Mouse (Mus musculus) stomach, embryonic 15.5 days (tissue): ENCODE data around the gene Myzap. TPM values are rescaled to one million over a fixed set of nuclear protein-coding genes. Genes with fewer than 3 reads are reported as not detected.
A peak's percentile ranks its signal among the peaks of the same experiment; 100 is the strongest.

Source experiments
- ATAC-seq: fragments of 200-750 bp; cut with Nextera tagmentation; 2 replicates; pipeline ENCODE4 v1.8.0; 2017; ENCODE audit warnings: low read depth, moderate number of reproducible peaks, moderate TSS enrichment; ENCODE audit not compliant: insufficient read depth, low FRiP score
- H3K27ac ChIP-seq: fragments of 300-500 bp; sonication (generic); 2 replicates; pipeline ENCODE4 v1.5.1; 2015; ENCODE audit warnings: mild to moderate bottlenecking, inconsistent platforms
- H3K27me3 ChIP-seq: fragments of 300-500 bp; sonication (generic); replicated peaks from 2 replicates; pipeline ENCODE4 v1.6.1; 2015; ENCODE audit warnings: inconsistent platforms
- H3K36me3 ChIP-seq: fragments of 300-500 bp; sonication (generic); 2 replicates; pipeline ENCODE4 v1.6.1; 2015; ENCODE audit warnings: inconsistent platforms
- H3K4me1 ChIP-seq: fragments of 300-500 bp; sonication (generic); 2 replicates; pipeline ENCODE4 v1.6.1; 2015; ENCODE audit warnings: inconsistent platforms
- H3K4me2 ChIP-seq: fragments of 300-500 bp; sonication (generic); 2 replicates; pipeline ENCODE4 v1.6.1; 2015; ENCODE audit warnings: mild to moderate bottlenecking, inconsistent platforms
- H3K4me3 ChIP-seq: fragments of 300-500 bp; sonication (generic); replicated peaks from 2 replicates; pipeline ENCODE4 v1.5.1; 2015; ENCODE audit warnings: inconsistent platforms
- H3K9ac ChIP-seq: fragments of 300-500 bp; sonication (generic); 2 replicates; pipeline ENCODE4 v1.6.1; 2015; ENCODE audit warnings: inconsistent platforms
- H3K9me3 ChIP-seq: fragments of 300-500 bp; sonication (generic); 2 replicates; pipeline ENCODE4 v1.6.1; 2016; ENCODE audit warnings: inconsistent platforms
- WGBS: fragments of 180-500 bp; shearing (Covaris S2); methylation state at CpG from one replicate; pipeline ENCODE4 v1.1.7; 2015; 5-methylcytosine and 5-hydroxymethylcytosine counted together
- polyA plus RNA-seq: library from polyadenylated mRNA; unstranded; fragments of >200 nt; fragmentation: Nextera tagmentation; extraction: Ambion mirVana; gene quantifications from 2 replicates; pipeline ENCODE4 v1.2.1, GENCODE M21; 2015

The Myzap gene
- polyA plus RNA-seq, 1 experiment from 2014 or later: 11.6 TPM

- Histone ChIP-seq H3K27ac (no peak overlapping the region), H3K4me1 (peaks cover 5% of the 10 kb centered on the region), H3K4me2 (no peak overlapping the region), H3K36me3 (no peaks in the 10 kb centered on the region), H3K4me3 (no peak overlapping the region), H3K27me3 (no peaks in the 10 kb centered on the region), H3K9me3 (no peaks in the 10 kb centered on the region), H3K9ac (no peak overlapping the region)
- no peak for ATAC-seq
- 63% methylated on average over 7 of the region's 7 CpGs for WGBS
Measured at GRCm38 (mm10) chr9:71570170-71570569, 22.0 kb downstream of the Myzap start.

GRCm38 (mm10) chr9:71568323-71568942 lies 23.7 kb downstream of the Myzap start:
- ATAC-seq: no peak
- WGBS: 37% methylated on average over 5 of the region's 5 CpGs
- Histone ChIP-seq H3K27me3 (no peaks in the 10 kb centered on the region), H3K4me1 (peaks cover 5% of the 10 kb centered on the region), H3K36me3 (no peaks in the 10 kb centered on the region), H3K4me2 (no peak overlapping the region), H3K9me3 (no peaks in the 10 kb centered on the region), H3K27ac (peak overlapping the region; percentile 18; the same call in 1 of the 2 replicates), H3K4me3 (no peak overlapping the region), H3K9ac (no peak overlapping the region)

GRCm38 (mm10) chr9:71567391-71567790 lies 24.8 kb downstream of the Myzap start:
- H3K4me2 ChIP-seq: no peak overlapping the region
- H3K4me1 ChIP-seq: peaks cover 5% of the 10 kb centered on the region
- H3K9ac ChIP-seq: no peak overlapping the region
- no peak for ATAC-seq
- no peaks in the 10 kb centered on the region for H3K36me3 ChIP-seq
- H3K4me3 ChIP-seq: no peak overlapping the region
- H3K27me3 ChIP-seq: no peaks in the 10 kb centered on the region
- peak overlapping the region; percentile 18; the same call in 1 of the 2 replicates for H3K27ac ChIP-seq
- no peaks in the 10 kb centered on the region for H3K9me3 ChIP-seq
- WGBS: 55% methylated on average over 3 of the region's 3 CpGs

GRCm38 (mm10) chr9:71566763-71567162 lies 25.4 kb downstream of the Myzap start:
- WGBS: 36% methylated on average over 4 of the region's 4 CpGs

GRCm38 (mm10) chr9:71557737-71558136 lies 34.4 kb downstream of the Myzap start:
- Histone ChIP-seq H3K4me1 (0 out of 2 replicates have a peak, but pooled peaks cover 3% of the 10 kb centered on the region), H3K4me2 (no peak overlapping the region), H3K4me3 (no peak overlapping the region), H3K9me3 (no peaks in the 10 kb centered on the region), H3K27ac (no peak overlapping the region), H3K27me3 (no peaks in the 10 kb centered on the region), H3K36me3 (no peaks in the 10 kb centered on the region), H3K9ac (no peak overlapping the region)
- 38% methylated on average over 2 of the region's 2 CpGs for WGBS
- ATAC-seq: no peak

More at GRCm38 (mm10) chr9:71566763-71567162, 25.4 kb downstream of the Myzap start:
- no peak for ATAC-seq
- Histone ChIP-seq H3K4me2 (no peak overlapping the region), H3K9me3 (no peaks in the 10 kb centered on the region), H3K27me3 (no peaks in the 10 kb centered on the region), H3K27ac (no peak overlapping the region), H3K9ac (no peak overlapping the region), H3K4me3 (no peak overlapping the region), H3K36me3 (no peaks in the 10 kb centered on the region), H3K4me1 (peaks cover 5% of the 10 kb centered on the region)

GRCm38 (mm10) chr9:71554001-71554400 lies 38.2 kb downstream of the Myzap start:
- H3K27ac ChIP-seq: no peak overlapping the region
- H3K27me3 ChIP-seq: no peaks in the 10 kb centered on the region
- no peaks in the 10 kb centered on the region for H3K36me3 ChIP-seq
- WGBS: 100% methylated on average over 3 of the region's 3 CpGs
- 0 out of 2 replicates have a peak, but pooled peaks cover 3% of the 10 kb centered on the region for H3K4me1 ChIP-seq
- no peak overlapping the region for H3K4me2 ChIP-seq
- no peak for ATAC-seq
- H3K4me3 ChIP-seq: no peak overlapping the region
- no peaks in the 10 kb centered on the region for H3K9me3 ChIP-seq
- no peak overlapping the region for H3K9ac ChIP-seq

GRCm38 (mm10) chr9:71550176-71550575 lies 42.0 kb downstream of the Myzap start:
- H3K4me3 ChIP-seq: no peak overlapping the region
- H3K27ac ChIP-seq: no peak overlapping the region
- no peak overlapping the region for H3K4me2 ChIP-seq
- 88% methylated on average over 8 of the region's 8 CpGs for WGBS
- no peaks in the 10 kb centered on the region for H3K9me3 ChIP-seq
- H3K36me3 ChIP-seq: no peaks in the 10 kb centered on the region
- no peak overlapping the region for H3K9ac ChIP-seq
- no peaks in the 10 kb centered on the region for H3K4me1 ChIP-seq
- no peaks in the 10 kb centered on the region for H3K27me3 ChIP-seq
- ATAC-seq: no peak

GRCm38 (mm10) chr9:71547704-71548275 lies 44.4 kb downstream of the Myzap start:
- ATAC-seq: no peak
- H3K27ac ChIP-seq: no peak overlapping the region
- H3K9ac ChIP-seq: no peak overlapping the region
- H3K4me2 ChIP-seq: no peak overlapping the region
- no peak overlapping the region for H3K4me3 ChIP-seq
- H3K9me3 ChIP-seq: no peaks in the 10 kb centered on the region
- H3K27me3 ChIP-seq: no peaks in the 10 kb centered on the region
- 75% methylated on average over 10 of the region's 10 CpGs for WGBS
- no peaks in the 10 kb centered on the region for H3K36me3 ChIP-seq
- H3K4me1 ChIP-seq: 0 out of 2 replicates have a peak, but pooled peaks cover 4% of the 10 kb centered on the region

- ATAC-seq: no peak
- Histone ChIP-seq H3K9ac (no peak overlapping the region), H3K36me3 (no peaks in the 10 kb centered on the region), H3K27me3 (no peaks in the 10 kb centered on the region), H3K4me3 (no peak overlapping the region), H3K4me2 (no peak overlapping the region), H3K27ac (no peak overlapping the region), H3K9me3 (no peaks in the 10 kb centered on the region), H3K4me1 (0 out of 2 replicates have a peak, but pooled peaks cover 4% of the 10 kb centered on the region)
- WGBS: 73% methylated on average over 5 of the region's 5 CpGs
Measured at GRCm38 (mm10) chr9:71544831-71545230, 47.3 kb downstream of the Myzap start.

GRCm38 (mm10) chr9:71543443-71544222 lies 48.5 kb downstream of the Myzap start:
- Histone ChIP-seq H3K27ac (no peak overlapping the region), H3K4me2 (no peak overlapping the region), H3K36me3 (no peaks in the 10 kb centered on the region), H3K9ac (no peak overlapping the region), H3K9me3 (no peaks in the 10 kb centered on the region), H3K4me3 (no peak overlapping the region), H3K27me3 (no peaks in the 10 kb centered on the region), H3K4me1 (0 out of 2 replicates have a peak, but pooled peaks cover 4% of the 10 kb centered on the region)
- WGBS: 16% methylated on average over 19 of the region's 19 CpGs
- peak; percentile 70 for ATAC-seq

- Histone ChIP-seq H3K4me3 (no peak overlapping the region), H3K9ac (no peak overlapping the region), H3K36me3 (no peaks in the 10 kb centered on the region), H3K4me1 (0 out of 2 replicates have a peak, but pooled peaks cover 4% of the 10 kb centered on the region), H3K9me3 (no peaks in the 10 kb centered on the region), H3K27ac (no peak overlapping the region), H3K4me2 (no peak overlapping the region), H3K27me3 (no peaks in the 10 kb centered on the region)
- 68% methylated on average over 5 of the region's 5 CpGs for WGBS
- 0 out of 2 replicates have a peak, but pooled peaks have one; percentile 41 for ATAC-seq
Measured at GRCm38 (mm10) chr9:71542292-71542691, 49.9 kb downstream of the Myzap start.

GRCm38 (mm10) chr9:71540739-71541138 lies 51.4 kb downstream of the Myzap start:
- Histone ChIP-seq H3K9me3 (no peaks in the 10 kb centered on the region), H3K36me3 (no peaks in the 10 kb centered on the region), H3K4me1 (0 out of 2 replicates have a peak, but pooled peaks cover 4% of the 10 kb centered on the region), H3K9ac (no peak overlapping the region), H3K27ac (no peak overlapping the region), H3K27me3 (no peaks in the 10 kb centered on the region), H3K4me3 (no peak overlapping the region), H3K4me2 (no peak overlapping the region)
- no peak for ATAC-seq
- WGBS: 64% methylated on average over 3 of the region's 3 CpGs
